8 mouse cellular contexts compared by ENCODE assay signal in genomic region chr2:102400605-102401351, GRCm38 (mm10). TPM values are rescaled to one million over a fixed set of nuclear protein-coding genes. Genes with fewer than 3 reads are reported as not detected.
DNase-seq lines count a peak whose midpoint lies in the region; ATAC-seq lines count a peak whose summit lies in the region.

No protein-coding gene starts in this region.

- H3K9ac ChIP-seq in intestine, embryonic 16.5 days (ENCODE audit: low read depth, low read length) = peak overlapping the region; percentile 90

- H3K4me1 ChIP-seq in intestine, embryonic 16.5 days (ENCODE audit: control insufficient read depth, insufficient read depth, low read length) = peaks cover 16% of the 10 kb centered on the region

- ATAC-seq in intestine, embryonic 16.5 days = peak; percentile 94

- H3K27ac ChIP-seq in intestine, embryonic 16.5 days (ENCODE audit: low read length) = peak overlapping the region; percentile 94

- H3K27me3 ChIP-seq in intestine, embryonic 16.5 days (replicated peaks; ENCODE audit: control insufficient read depth, insufficient read depth, low read length) = no peaks in the 10 kb centered on the region

- peak overlapping the region; percentile 72 for H3K4me3 ChIP-seq in intestine, embryonic 16.5 days (ENCODE audit: low read length)

- no peaks in the 10 kb centered on the region for H3K36me3 ChIP-seq in intestine, embryonic 16.5 days (ENCODE audit: control insufficient read depth, insufficient read depth, low read length)

- DNase-seq in adrenal gland, adult 8-10 months = peak; percentile 86
- peak; percentile 50 for DNase-seq in embryo, embryonic 11.5 days (ENCODE audit: low read depth, low spot score)
- peak; percentile 70 to 77 for DNase-seq in gastrocnemius, postnatal 36 days
- DNase-seq in left cerebral cortex, postnatal 25 days (ENCODE audit: low spot score in 2 of 2) = peak; percentile 90 to 96
- DNase-seq in mesoderm, embryonic 11.5 days (ENCODE audit: low read depth, low spot score) = peak; percentile 70
- peak; percentile 90 for DNase-seq in right cerebral cortex, postnatal 25 days
- DNase-seq in urinary bladder, postnatal 36 days (ENCODE audit: low spot score in 2 of 2) = peak; percentile 79 to 84

- no peaks in the 10 kb centered on the region for H3K9me3 ChIP-seq in intestine, embryonic 16.5 days (ENCODE audit: control insufficient read depth, low read length)

- under 1% methylated on average over 75 of the region's 94 CpGs for WGBS in intestine, embryonic 16.5 days

- intact Hi-C loops in gastrocnemius, postnatal 36 days (cut with DNase I) = loop anchor here (10.0 kb wide), 1 partner anchor 86 kb away; no protein-coding TSS in a partner anchor
- intact Hi-C loops in left cerebral cortex, postnatal 25 days (cut with DNase I) = loop anchor here (1.0 to 5.0 kb wide), 2 partner anchors 50 to 493 kb away; no protein-coding TSS in a partner anchor

- H3K4me2 ChIP-seq in intestine, embryonic 16.5 days (ENCODE audit: low read depth, low read length) = peak overlapping the region; percentile 94

RNA-seq across cellular contexts. Expression of gene Trim44, which starts 6.8 kb away (rescaled TPM):
- 10 to 100 TPM; 71.9 to 85.6 (median 76.8) TPM for total RNA-seq in adrenal gland, adult 8-10 months (2022)
- total RNA-seq in gastrocnemius, postnatal 36 days (2021) = 10 to 100 TPM; 10.6 to 14.2 TPM
- polyA plus RNA-seq in intestine, embryonic 16.5 days (2015; fragmentation: Nextera tagmentation; extraction: Ambion mirVana) = 10.1 and 10.2 TPM in 2 replicates
- 100 to 1,000 TPM; 176 to 181 TPM for total RNA-seq in left cerebral cortex, postnatal 25 days (2021)

RNA-seq across cellular contexts. Expression of gene Fjx1, which starts 51.5 kb away (rescaled TPM):
- total RNA-seq in adrenal gland, adult 8-10 months (2022) = under 1 TPM; 0.40 to 0.65 (median 0.55) TPM
- total RNA-seq in gastrocnemius, postnatal 36 days (2021) = under 1 TPM; 0.41 to 0.54 TPM
- 2.7 and 3.4 TPM in 2 replicates for polyA plus RNA-seq in intestine, embryonic 16.5 days (2015; fragmentation: Nextera tagmentation; extraction: Ambion mirVana)
- 10 to 100 TPM; 68.4 to 83.1 TPM for total RNA-seq in left cerebral cortex, postnatal 25 days (2021)

Comparison
In these comparisons a context has a peak if more than half of its experiments do, and no peak if none do; other contexts are left out.
1. Peak in every context shown above with its lines: DNase-seq, ATAC-seq, H3K4me3 ChIP-seq and H3K27ac ChIP-seq.
2. RNA of gene Trim44, which starts 6.8 kb away (total RNA-seq): 176 to 181 TPM in left cerebral cortex, postnatal 25 days and 71.9 to 85.6 TPM in adrenal gland, adult 8-10 months; 10.6 to 14.2 TPM in gastrocnemius, postnatal 36 days; every median in the first group is over 4 times any median in the second.
3. RNA of gene Fjx1, which starts 51.5 kb away (total RNA-seq): 68.4 to 83.1 TPM in left cerebral cortex, postnatal 25 days; 0.40 to 0.65 TPM in adrenal gland, adult 8-10 months and 0.41 to 0.54 TPM in gastrocnemius, postnatal 36 days; every median in the first group is over 10 times any median in the second.